Mouse (Mus musculus) ES-Bruce4 (cell line): Measurements from ENCODE around the gene Bcl2l13.

Experiments used
- CTCF ChIP-seq: IDR thresholded peaks from one replicate; pipeline ENCODE4 v1.8.1; 2011; ENCODE audit warnings: low read depth, low read length
- EP300 ChIP-seq: IDR thresholded peaks from 2 replicates; pipeline ENCODE4 v1.6.1; 2011; ENCODE audit warnings: low read depth, low read length; ENCODE audit not compliant: insufficient read depth
- POLR2A ChIP-seq: IDR thresholded peaks from one replicate; pipeline ENCODE4 v1.8.1; 2011; ENCODE audit warnings: low read length; ENCODE audit not compliant: insufficient read depth

DNA sequence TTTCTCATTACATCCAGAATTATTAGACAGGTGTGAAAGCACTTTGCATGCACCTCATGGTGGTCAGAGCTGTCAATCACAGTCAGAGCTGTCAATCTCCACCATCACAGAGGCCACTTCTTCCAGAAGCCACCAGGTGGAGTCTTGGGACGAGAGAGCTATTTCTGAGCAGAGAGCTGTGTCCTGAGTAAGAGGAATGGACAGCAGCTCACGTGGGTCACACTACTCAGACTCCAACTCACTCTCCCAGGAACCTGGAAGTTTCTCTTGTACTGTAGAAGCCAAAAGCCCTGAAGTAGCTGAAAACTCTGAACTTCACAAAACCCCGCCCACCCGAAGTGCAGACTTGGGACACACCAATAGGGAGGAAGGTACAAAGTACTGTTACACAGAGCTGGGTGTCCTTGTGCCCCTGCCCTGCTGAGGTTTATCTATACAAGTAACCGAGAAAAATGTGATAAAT is 67.5 kb downstream of the Bcl2l13 start:
- TF ChIP-seq POLR2A (no peak), CTCF (peak; percentile 60), EP300 (no peak)
